Comparison of ENCODE assay signal across 13 mouse cellular contexts in genomic region chr11:92084766-92085165, GRCm38 (mm10).
"Had no signal": no experiment of that assay in that cellular context is flagged by ENCODE, and none has a peak within 500 bp of the region (broad histone marks: within the 10 kb centered on the region; RNA-seq: fewer than 3 reads in every experiment).

No protein-coding gene starts in this region.

- DNase-seq: gastrocnemius, postnatal 14 days; gastrocnemius, postnatal 36 days; heart, adult 11 months; heart, adult 2 months; heart, postnatal 14 days; heart, postnatal 36 days; kidney, adult 11 months; kidney, adult 2 months; kidney, adult 9 months; kidney, postnatal 14 days; kidney, postnatal 36 days; liver; liver, embryonic 13.5 days had no signal
